Mouse (Mus musculus) adrenal gland, postnatal 4 days (tissue): ENCODE results near the gene Npat. TPM values are rescaled to one million over a fixed set of nuclear protein-coding genes. Genes with fewer than 3 reads are reported as not detected.

ENCODE experiments used
- DNase-seq, 2 experiments: peaks; one replicate each; pipeline ENCODE4 v3.0.0; 2021 to 2022; ENCODE audit warnings: low spot score in 2 of 2, mixed read lengths in 2 of 2
- total RNA-seq, 2 experiments: library from RNA; stranded (reverse); gene quantifications; 2 replicates each; pipeline ENCODE4 v1.2.3; 2021

Gene Npat
- total RNA-seq, 2 experiments from 2014 or later: 21.3 to 24.4 TPM

GRCm38 (mm10) chr9:53609306-53609967 lies 72.6 kb downstream of the Npat start:
- DNase-seq: no peak

GRCm38 (mm10) chr9:53609968-53610781 lies 73.3 kb downstream of the Npat start, which contains the start of gene Acat1:
Gene Acat1, minus strand, starts transcription at chr9:53610382.
- DNase-seq: peak; percentile 91

GRCm38 (mm10) chr9:53614286-53614685 lies 77.4 kb downstream of the Npat start:
- DNase-seq: no peak

GRCm38 (mm10) chr9:53615246-53615645 lies 78.4 kb downstream of the Npat start:
- no peak for DNase-seq

Other genes with a start within 250 kb of the Npat start
- gene Exph5, start 235.4 kb upstream of the Npat start, total RNA-seq: 1 to 10 TPM in 1 of 2 experiments, under 1 TPM in 1; 0.68 to 1.8 TPM
- gene Kdelc2, start 153.0 kb upstream of the Npat start, total RNA-seq: 10 to 100 TPM; 23.3 to 25.1 TPM
- gene 4930550C14Rik, start 134.7 kb upstream of the Npat start, total RNA-seq: 1 to 10 TPM; 1.9 to 2.3 TPM
- gene Atm, start 307 bp upstream of the Npat start, total RNA-seq: 10 to 100 TPM; 17.4 to 20.9 TPM
- 100 to 1,000 TPM; 148 to 192 TPM for gene Acat1, start 73.3 kb downstream of the Npat start, total RNA-seq
- gene Cul5, start 133.0 kb downstream of the Npat start, total RNA-seq: 10 to 100 TPM; 39.2 to 40.6 TPM
- 1 to 10 TPM in 1 of 2 experiments, under 1 TPM in 1; 0.90 to 1.0 TPM for gene Rab39, start 169.2 kb downstream of the Npat start, total RNA-seq
- 1 to 10 TPM; 1.6 to 5.5 TPM for gene Slc35f2, start 234.5 kb downstream of the Npat start, total RNA-seq